Mouse (Mus musculus): Measurements from ENCODE around the gene Egfr.

The Egfr gene

GRCm38 (mm10) chr11:16956115-16956862 is 204.3 kb downstream of the Egfr start:
- no peak for DNase-seq (ENCODE audit: low spot score)

GRCm38 (mm10) chr11:16957030-16957429 is 205.0 kb downstream of the Egfr start:
- DNase-seq (ENCODE audit: low spot score) = no peak

- DNase-seq (ENCODE audit: low spot score) = no peak
Observed at GRCm38 (mm10) chr11:16958520-16958919, 206.5 kb downstream of the Egfr start.

All from testis, postnatal 10 days (tissue).